Mouse (Mus musculus) kidney, embryonic 15.5 days (tissue): ENCODE data around the gene Hrh1. TPM values are rescaled to one million over a fixed set of nuclear protein-coding genes. Genes with fewer than 3 reads are reported as not detected.

ENCODE experiments used
- ATAC-seq: fragments of 200-750 bp; cut with Nextera tagmentation; replicated peaks from 2 replicates; pipeline ENCODE4 v1.8.0; 2017; ENCODE audit warnings: moderate TSS enrichment; ENCODE audit not compliant: low FRiP score
- H3K27ac ChIP-seq: fragments of 300-500 bp; sonication (generic); 2 replicates; pipeline ENCODE4 v1.5.1; 2015; ENCODE audit warnings: mild to moderate bottlenecking, inconsistent platforms
- H3K27me3 ChIP-seq: fragments of 300-500 bp; sonication (generic); 2 replicates; pipeline ENCODE4 v1.6.1; 2015; ENCODE audit warnings: inconsistent platforms
- H3K36me3 ChIP-seq: fragments of 300-500 bp; sonication (generic); 2 replicates; pipeline ENCODE4 v1.6.1; 2015; ENCODE audit warnings: inconsistent platforms
- H3K4me1 ChIP-seq: fragments of 300-500 bp; sonication (generic); 2 replicates; pipeline ENCODE4 v1.6.1; 2015; ENCODE audit warnings: inconsistent platforms
- H3K4me2 ChIP-seq: fragments of 300-500 bp; sonication (generic); 2 replicates; pipeline ENCODE4 v1.6.1; 2015; ENCODE audit warnings: moderate library complexity, mild to moderate bottlenecking, inconsistent platforms
- H3K4me3 ChIP-seq: fragments of 300-500 bp; sonication (generic); replicated peaks from 2 replicates; pipeline ENCODE4 v1.5.1; 2015; ENCODE audit warnings: mild to moderate bottlenecking, inconsistent platforms
- H3K9ac ChIP-seq: fragments of 300-500 bp; sonication (generic); 2 replicates; pipeline ENCODE4 v1.6.1; 2015; ENCODE audit warnings: mild to moderate bottlenecking, inconsistent platforms
- H3K9me3 ChIP-seq: fragments of 300-500 bp; sonication (generic); replicated peaks from 2 replicates; pipeline ENCODE4 v1.6.1; 2016; ENCODE audit warnings: inconsistent platforms
- WGBS: fragments of 180-500 bp; shearing (Covaris S2); methylation state at CpG from one replicate; pipeline ENCODE4 v1.1.7; 2015; ENCODE audit warnings: mixed read lengths; 5-methylcytosine and 5-hydroxymethylcytosine counted together
- polyA plus RNA-seq: library from polyadenylated mRNA; unstranded; fragments of >200 nt; fragmentation: Nextera tagmentation; extraction: Ambion mirVana; gene quantifications from 2 replicates; pipeline ENCODE4 v1.2.1, GENCODE M21; 2015

The Hrh1 gene
- polyA plus RNA-seq = 0.21 and 0.28 TPM in 2 replicates

- peaks cover 84% of the 10 kb centered on the region for H3K27me3 ChIP-seq
- no peaks in the 10 kb centered on the region for H3K9me3 ChIP-seq
- no peaks in the 10 kb centered on the region for H3K36me3 ChIP-seq
- H3K4me3 ChIP-seq = peak within 1 kb of the TSS; percentile 57
- under 1% methylated on average over 49 of the region's 56 CpGs for WGBS
- H3K4me1 ChIP-seq = peaks cover 18% of the 10 kb centered on the region
- peak within 1 kb of the TSS; percentile 99 for H3K4me2 ChIP-seq
- H3K9ac ChIP-seq = peak within 1 kb of the TSS; percentile 38
- peak; percentile 71 for ATAC-seq
- H3K27ac ChIP-seq = no peak within 1 kb of the TSS
Measured at GRCm38 (mm10) chr6:114397691-114398217, at the start of gene Hrh1. Hrh1 (plus strand) TSS chr6:114397936.

DNA sequence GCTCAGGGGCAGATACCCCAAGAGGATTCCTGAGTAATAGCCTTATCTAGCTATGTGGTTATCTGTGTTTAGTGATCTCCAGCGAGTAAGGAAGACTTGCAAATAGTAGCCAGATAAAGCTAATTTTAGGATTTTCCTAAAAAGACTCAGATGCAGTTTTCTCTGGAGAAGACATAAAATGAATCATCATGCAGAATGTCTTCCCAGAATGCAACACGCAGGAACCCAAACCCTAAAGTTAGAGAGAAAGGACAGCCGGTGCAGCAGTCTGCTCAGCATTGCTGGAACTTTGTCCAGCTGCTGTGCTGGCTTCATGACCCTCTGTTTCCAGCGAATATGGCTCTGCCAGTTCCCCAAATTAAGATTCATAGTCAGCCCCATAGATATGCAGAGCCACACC is 43.1 kb upstream of the Hrh1 start:
- Histone ChIP-seq H3K36me3 (no peaks in the 10 kb centered on the region), H3K4me1 (0 out of 2 replicates have a peak, but pooled peaks cover 3% of the 10 kb centered on the region), H3K9me3 (no peaks in the 10 kb centered on the region), H3K9ac (no peak overlapping the region), H3K4me2 (no peak overlapping the region), H3K4me3 (no peak overlapping the region), H3K27me3 (no peaks in the 10 kb centered on the region), H3K27ac (no peak overlapping the region)
- ATAC-seq = no peak
- WGBS = 64% methylated on average over 4 of the region's 4 CpGs

DNA sequence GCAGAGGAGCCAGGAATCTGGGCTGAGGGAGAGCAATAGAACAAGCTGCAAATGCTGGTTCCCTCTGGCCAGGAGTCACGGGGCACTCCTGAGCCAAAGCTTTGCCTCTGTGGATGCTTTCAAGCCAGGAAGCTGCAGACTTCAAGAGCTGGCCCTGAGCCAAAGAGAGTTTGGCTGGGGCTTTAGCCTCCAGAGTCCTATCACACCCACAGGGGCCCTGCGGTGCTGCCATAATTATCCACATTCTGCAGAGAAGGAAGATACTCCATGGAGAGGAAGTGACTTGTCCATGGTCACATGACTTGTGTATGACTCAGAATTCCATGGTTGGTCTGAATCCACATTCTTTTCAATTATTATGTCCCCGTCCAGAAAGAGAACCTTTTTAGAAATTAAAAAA is 39.6 kb upstream of the Hrh1 start:
- H3K27me3 ChIP-seq = no peaks in the 10 kb centered on the region
- 59% methylated on average over 3 of the region's 3 CpGs for WGBS
- 0 out of 2 replicates have a peak, but pooled peaks cover 3% of the 10 kb centered on the region for H3K4me1 ChIP-seq
- H3K9me3 ChIP-seq = no peaks in the 10 kb centered on the region
- no peak overlapping the region for H3K9ac ChIP-seq
- no peak overlapping the region for H3K4me2 ChIP-seq
- H3K27ac ChIP-seq = no peak overlapping the region
- no peaks in the 10 kb centered on the region for H3K36me3 ChIP-seq
- H3K4me3 ChIP-seq = no peak overlapping the region
- ATAC-seq = no peak

- H3K27me3 ChIP-seq = no peaks in the 10 kb centered on the region
- ATAC-seq = no peak
- 0 out of 2 replicates have a peak, but pooled peaks cover 3% of the 10 kb centered on the region for H3K4me1 ChIP-seq
- 75% methylated on average over 4 of the region's 4 CpGs for WGBS
- H3K27ac ChIP-seq = no peak overlapping the region
- no peaks in the 10 kb centered on the region for H3K36me3 ChIP-seq
- H3K9ac ChIP-seq = no peak overlapping the region
- no peaks in the 10 kb centered on the region for H3K9me3 ChIP-seq
- H3K4me2 ChIP-seq = no peak overlapping the region
- no peak overlapping the region for H3K4me3 ChIP-seq
Measured at GRCm38 (mm10) chr6:114362355-114362754, 35.4 kb upstream of the Hrh1 start.

DNA sequence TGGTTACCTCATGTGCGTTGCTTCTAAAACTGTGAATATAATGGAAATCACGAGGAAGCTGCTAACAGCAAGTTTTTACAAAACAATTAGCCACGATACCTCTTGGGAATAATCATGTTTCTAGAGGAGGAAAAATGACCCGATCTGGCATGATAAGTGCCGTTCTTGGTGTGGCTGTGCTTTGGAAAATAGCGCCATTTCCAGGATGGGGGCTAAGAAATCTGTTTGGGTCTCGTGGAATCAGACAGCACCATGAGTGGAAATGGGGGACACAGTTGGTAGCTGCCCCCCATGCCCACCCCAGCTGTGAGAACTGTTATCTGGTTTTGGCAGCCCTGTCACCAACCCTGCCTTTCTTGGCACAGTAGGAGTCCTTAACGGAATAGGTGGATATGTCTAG is 34.0 kb upstream of the Hrh1 start:
- H3K9me3 ChIP-seq = no peaks in the 10 kb centered on the region
- H3K27me3 ChIP-seq = no peaks in the 10 kb centered on the region
- 86% methylated on average over 8 of the region's 8 CpGs for WGBS
- no peaks in the 10 kb centered on the region for H3K36me3 ChIP-seq
- no peak overlapping the region for H3K9ac ChIP-seq
- no peak for ATAC-seq
- no peak overlapping the region for H3K4me2 ChIP-seq
- H3K4me1 ChIP-seq = no peaks in the 10 kb centered on the region
- no peak overlapping the region for H3K4me3 ChIP-seq
- no peak overlapping the region for H3K27ac ChIP-seq

GRCm38 (mm10) chr6:114364734-114365133 is 33.0 kb upstream of the Hrh1 start:
- H3K4me2 ChIP-seq = no peak overlapping the region
- no peaks in the 10 kb centered on the region for H3K27me3 ChIP-seq
- no peaks in the 10 kb centered on the region for H3K4me1 ChIP-seq
- H3K9ac ChIP-seq = no peak overlapping the region
- no peak overlapping the region for H3K4me3 ChIP-seq
- no peaks in the 10 kb centered on the region for H3K9me3 ChIP-seq
- H3K36me3 ChIP-seq = no peaks in the 10 kb centered on the region
- WGBS = 82% methylated on average over 5 of the region's 5 CpGs
- no peak overlapping the region for H3K27ac ChIP-seq
- ATAC-seq = no peak

DNA sequence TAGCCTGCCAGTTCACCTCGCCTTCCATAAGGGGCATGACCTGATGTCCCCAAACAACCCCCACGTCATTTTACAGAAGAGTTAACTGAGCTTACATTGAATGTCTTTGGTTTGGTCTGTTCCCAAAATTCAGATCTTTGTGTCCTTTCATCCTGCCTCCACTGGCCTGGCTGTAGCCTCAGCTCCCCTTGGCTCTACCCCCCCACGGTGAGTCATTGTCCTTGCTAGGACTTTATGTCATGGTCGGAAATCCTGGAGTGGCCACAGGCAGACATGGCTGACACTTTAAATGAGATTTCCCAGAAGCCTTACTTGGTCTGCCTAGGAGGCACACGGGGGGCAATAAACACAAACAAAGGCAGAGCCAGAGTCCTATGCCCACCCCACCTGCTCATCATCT is 31.5 kb upstream of the Hrh1 start:
- ATAC-seq = no peak
- Histone ChIP-seq H3K9ac (no peak overlapping the region), H3K4me3 (no peak overlapping the region), H3K27me3 (no peaks in the 10 kb centered on the region), H3K4me2 (no peak overlapping the region), H3K36me3 (no peaks in the 10 kb centered on the region), H3K9me3 (no peaks in the 10 kb centered on the region), H3K4me1 (no peaks in the 10 kb centered on the region), H3K27ac (no peak overlapping the region)
- WGBS = 62% methylated on average over 5 of the region's 5 CpGs

- Histone ChIP-seq H3K4me3 (no peak overlapping the region), H3K9me3 (no peaks in the 10 kb centered on the region), H3K4me2 (no peak overlapping the region), H3K27me3 (no peaks in the 10 kb centered on the region), H3K27ac (no peak overlapping the region), H3K9ac (no peak overlapping the region), H3K36me3 (no peaks in the 10 kb centered on the region), H3K4me1 (no peaks in the 10 kb centered on the region)
- no peak for ATAC-seq
- 66% methylated on average over 6 of the region's 6 CpGs for WGBS
Measured at GRCm38 (mm10) chr6:114367681-114368080, 30.1 kb upstream of the Hrh1 start.

DNA sequence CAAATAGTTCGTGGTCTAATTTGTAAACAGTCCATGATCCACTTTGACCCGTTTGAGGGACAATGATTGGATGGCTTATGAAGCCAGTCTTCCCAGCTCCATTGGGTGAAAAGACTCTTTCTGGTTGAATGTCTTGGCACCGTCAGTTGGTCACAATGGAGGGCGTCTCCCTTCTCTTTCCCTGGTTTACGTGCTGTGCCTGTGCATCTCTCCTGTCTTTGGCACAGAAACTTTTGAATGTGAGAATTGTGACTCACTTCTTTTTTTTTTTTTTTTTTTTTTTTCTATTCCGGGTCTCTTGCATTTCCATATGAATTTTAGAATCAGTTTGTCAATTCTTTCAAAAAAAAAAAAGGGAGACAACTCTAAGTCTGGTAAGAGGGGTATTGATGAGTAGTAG is 29.5 kb upstream of the Hrh1 start:
- Histone ChIP-seq H3K9me3 (no peaks in the 10 kb centered on the region), H3K4me3 (no peak overlapping the region), H3K27ac (no peak overlapping the region), H3K27me3 (no peaks in the 10 kb centered on the region), H3K4me1 (no peaks in the 10 kb centered on the region), H3K9ac (no peak overlapping the region), H3K4me2 (no peak overlapping the region), H3K36me3 (no peaks in the 10 kb centered on the region)
- WGBS = 80% methylated on average over 6 of the region's 6 CpGs
- no peak for ATAC-seq

DNA sequence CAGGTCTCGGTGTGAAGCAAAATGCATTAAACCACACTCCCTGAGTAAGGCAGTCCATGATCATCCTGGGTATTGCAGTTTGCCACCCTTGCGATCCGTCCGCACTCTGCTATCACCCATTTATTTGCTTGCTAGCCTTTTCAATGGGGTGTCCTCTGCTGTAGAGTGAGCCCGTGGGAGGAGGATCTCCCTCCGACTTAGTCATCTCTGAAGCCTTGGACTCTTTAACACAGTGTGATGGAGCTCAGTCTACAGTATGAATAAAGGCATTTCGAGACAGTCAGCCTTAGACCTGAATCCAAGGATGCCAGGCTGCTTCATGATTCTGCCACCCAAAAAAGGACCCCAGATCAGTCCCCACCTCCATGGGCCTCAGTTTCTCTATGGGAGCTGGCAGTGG is 25.0 kb upstream of the Hrh1 start:
- Histone ChIP-seq H3K27ac (no peak overlapping the region), H3K4me1 (no peaks in the 10 kb centered on the region), H3K9ac (no peak overlapping the region), H3K4me3 (no peak overlapping the region), H3K27me3 (no peaks in the 10 kb centered on the region), H3K9me3 (no peaks in the 10 kb centered on the region), H3K4me2 (no peak overlapping the region), H3K36me3 (no peaks in the 10 kb centered on the region)
- no peak for ATAC-seq
- WGBS = 88% methylated on average over 7 of the region's 7 CpGs

DNA sequence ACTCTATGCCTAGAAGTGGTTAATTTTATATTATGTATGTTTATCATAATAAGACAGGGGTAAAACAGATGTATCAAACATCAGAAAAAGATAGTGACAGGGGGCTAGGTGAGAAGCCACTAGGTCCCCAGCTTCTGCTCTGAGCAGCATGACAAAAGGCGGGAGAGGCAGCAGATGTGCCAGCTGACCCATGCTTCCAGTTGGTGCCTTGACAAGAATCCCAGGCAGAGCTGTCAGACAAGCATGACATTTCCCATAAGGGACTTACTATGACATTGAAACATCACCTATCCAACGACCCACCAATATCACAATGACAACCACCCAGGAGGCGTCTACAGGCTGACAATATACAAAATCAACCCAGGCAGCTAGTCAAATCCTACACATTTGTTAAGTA is 16.9 kb upstream of the Hrh1 start:
- WGBS = 82% methylated on average over 3 of the region's 3 CpGs

DNA sequence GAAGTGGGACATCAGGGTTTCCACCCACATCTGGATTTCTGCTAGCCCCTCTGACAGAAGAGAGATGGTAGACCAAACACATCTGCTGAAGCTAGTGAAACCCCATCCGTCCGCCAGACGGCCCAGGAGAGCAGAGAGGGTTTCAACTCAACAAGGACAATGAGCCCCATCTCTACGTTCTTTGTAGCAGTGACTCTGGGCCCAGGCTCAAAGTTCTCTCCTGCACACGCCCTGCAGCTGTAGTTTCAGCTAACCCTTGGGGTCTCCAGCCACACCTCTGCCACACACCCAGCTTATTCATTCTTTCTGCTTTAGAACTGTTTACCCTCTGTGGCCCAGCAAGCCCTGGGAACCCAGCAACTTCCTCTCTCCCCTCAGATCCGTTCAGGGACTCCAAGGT is 10.4 kb upstream of the Hrh1 start:
- no peak for ATAC-seq
- Histone ChIP-seq H3K4me2 (no peak overlapping the region), H3K9ac (no peak overlapping the region), H3K27ac (no peak overlapping the region), H3K36me3 (no peaks in the 10 kb centered on the region), H3K4me1 (no peaks in the 10 kb centered on the region), H3K9me3 (no peaks in the 10 kb centered on the region), H3K4me3 (no peak overlapping the region), H3K27me3 (peaks cover 11% of the 10 kb centered on the region)
- 48% methylated on average over 6 of the region's 6 CpGs for WGBS

More for the DNA sequence above, 16.9 kb upstream of the Hrh1 start:
- no peaks in the 10 kb centered on the region for H3K27me3 ChIP-seq
- no peak overlapping the region for H3K4me2 ChIP-seq
- H3K27ac ChIP-seq = no peak overlapping the region
- no peak overlapping the region for H3K4me3 ChIP-seq
- H3K4me1 ChIP-seq = no peaks in the 10 kb centered on the region
- no peaks in the 10 kb centered on the region for H3K9me3 ChIP-seq
- H3K9ac ChIP-seq = no peak overlapping the region
- ATAC-seq = no peak
- no peaks in the 10 kb centered on the region for H3K36me3 ChIP-seq

DNA sequence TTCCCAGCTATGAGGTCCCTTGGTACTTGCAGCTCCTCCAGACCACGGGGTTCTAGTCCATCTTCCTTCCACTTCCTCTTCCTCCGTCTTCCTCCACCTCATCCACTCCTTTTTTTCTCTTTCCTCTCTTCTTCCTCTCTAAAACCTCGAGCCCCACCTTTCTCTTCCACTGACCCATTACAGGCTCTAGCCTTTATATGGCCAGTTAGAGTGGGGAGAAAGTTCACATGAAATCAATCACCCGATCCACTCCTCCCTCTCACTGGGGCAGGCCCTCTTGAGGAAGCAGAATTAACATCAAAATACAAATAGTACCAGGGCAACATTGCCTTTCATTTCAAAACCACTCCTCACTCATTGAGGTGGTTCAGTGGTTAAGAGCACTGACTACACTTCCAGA is 9.9 kb upstream of the Hrh1 start:
- Histone ChIP-seq H3K36me3 (no peaks in the 10 kb centered on the region), H3K27ac (no peak overlapping the region), H3K9me3 (no peaks in the 10 kb centered on the region), H3K27me3 (peaks cover 16% of the 10 kb centered on the region), H3K4me1 (no peaks in the 10 kb centered on the region), H3K9ac (no peak overlapping the region), H3K4me2 (no peak overlapping the region), H3K4me3 (no peak overlapping the region)
- no peak for ATAC-seq
- 61% methylated on average over 4 of the region's 4 CpGs for WGBS
